Comparison of ENCODE assay signal across 8 mouse cellular contexts in the genomic region with DNA sequence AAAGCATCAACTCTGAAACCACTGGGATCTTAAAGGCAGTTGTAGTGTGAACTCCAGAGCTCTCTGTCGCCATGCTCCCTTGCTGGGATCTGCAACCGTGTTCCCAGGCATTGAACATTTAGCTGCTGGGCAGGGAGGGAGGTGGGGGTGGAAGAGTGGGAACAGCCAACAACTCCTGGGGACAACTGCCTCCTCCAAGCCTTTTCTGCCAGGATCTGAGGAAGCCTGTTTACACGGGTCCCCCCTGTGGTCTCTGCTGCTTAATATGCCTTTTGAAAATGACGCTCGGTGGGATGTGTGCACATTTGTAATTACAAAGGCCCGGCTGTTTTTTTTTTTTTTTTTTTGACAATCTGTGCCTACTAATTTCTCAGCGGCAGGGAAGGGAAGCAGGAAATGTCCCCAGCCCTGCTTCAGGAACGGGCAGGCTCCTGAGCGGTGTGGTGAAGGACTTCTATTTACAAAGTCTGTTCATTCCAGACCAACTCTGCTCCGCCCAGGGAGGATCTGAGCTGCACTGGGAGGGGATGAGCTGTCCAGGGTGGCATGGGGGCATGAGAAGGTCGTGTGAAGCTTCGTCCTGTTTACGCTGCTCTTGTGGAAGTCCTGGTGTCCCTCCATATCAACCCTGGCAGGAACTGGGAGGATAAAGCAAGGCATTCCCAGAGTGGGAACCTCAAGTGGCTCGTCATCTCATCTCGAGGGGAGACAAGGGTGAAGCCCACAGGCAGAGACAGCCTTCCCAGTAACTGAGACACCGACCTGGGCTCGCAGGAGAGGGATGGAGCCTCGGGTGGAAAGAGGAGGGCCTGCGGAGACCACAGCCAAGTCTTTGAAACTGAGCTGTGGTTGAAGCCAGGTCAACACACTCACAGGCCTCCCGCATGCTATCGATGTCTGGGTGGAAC.
A peak's percentile ranks its signal among the peaks of the same experiment; 100 is the strongest.
DNase-seq lines count a peak whose midpoint lies in the region; ATAC-seq lines count a peak whose summit lies in the region.

No protein-coding gene starts in this region.

- H3K27ac ChIP-seq in heart, embryonic 10.5 days = peak overlapping the region; percentile 71
- no peak overlapping the region for H3K27ac ChIP-seq in hindbrain, embryonic 11.5 days (ENCODE audit: low read depth, low read length)

- DNase-seq in heart, embryonic 10.5 days (ENCODE audit: low spot score) = no peak
- no peak for DNase-seq in heart, adult 9 months (ENCODE audit: low spot score in 2 of 2)
- DNase-seq in cerebellum, postnatal 10 days = peak; percentile 80 to 88
- DNase-seq in hindbrain, embryonic 11.5 days (ENCODE audit: low spot score) = peak; percentile 38
- DNase-seq in lung, postnatal 4 days = peak; percentile 39 to 58
- DNase-seq in adrenal gland, postnatal 36 days = no peak
- no peak for DNase-seq in kidney, adult 18-20 months

- H3K9me3 ChIP-seq in heart, embryonic 10.5 days = peaks cover 6% of the 10 kb centered on the region; the same call in 1 of the 2 replicates
- no peaks in the 10 kb centered on the region for H3K9me3 ChIP-seq in hindbrain, embryonic 11.5 days (ENCODE audit: control insufficient read depth, low read length)

- 20% methylated on average over 21 of the region's 21 CpGs for WGBS in heart, embryonic 10.5 days
- 37% methylated on average over 21 of the region's 21 CpGs for WGBS in hindbrain, embryonic 11.5 days

- H3K36me3 ChIP-seq in heart, embryonic 10.5 days = 0 out of 2 replicates have a peak, but pooled peaks cover 2% of the 10 kb centered on the region
- H3K36me3 ChIP-seq in hindbrain, embryonic 11.5 days (ENCODE audit: control insufficient read depth, insufficient read depth, low read length) = no peaks in the 10 kb centered on the region

- no peak for ATAC-seq in hindbrain, embryonic 11.5 days (ENCODE audit: low FRiP score)
- no peak for ATAC-seq in granulocyte monocyte progenitor cell, adult 5-6 weeks (replicated peaks; ENCODE audit: poor library complexity, severe bottlenecking)

- no peak overlapping the region for H3K9ac ChIP-seq in hindbrain, embryonic 11.5 days (ENCODE audit: low read depth, low read length)

- no peak overlapping the region for H3K4me3 ChIP-seq in heart, embryonic 10.5 days
- H3K4me3 ChIP-seq in hindbrain, embryonic 11.5 days (ENCODE audit: low read depth, low read length) = no peak overlapping the region

- peaks cover 45% of the 10 kb centered on the region for H3K4me1 ChIP-seq in heart, embryonic 10.5 days
- H3K4me1 ChIP-seq in hindbrain, embryonic 11.5 days (replicated peaks; ENCODE audit: control insufficient read depth, insufficient read depth, low read length) = peaks cover 14% of the 10 kb centered on the region

- peak overlapping the region; percentile 7; the same call in 1 of the 2 replicates for H3K4me2 ChIP-seq in hindbrain, embryonic 11.5 days (replicated peaks; ENCODE audit: low read depth, low read length)

- H3K27me3 ChIP-seq in heart, embryonic 10.5 days (ENCODE audit: insufficient read depth, poor library complexity, severe bottlenecking) = peaks cover 14% of the 10 kb centered on the region; the same call in 1 of the 2 replicates
- H3K27me3 ChIP-seq in hindbrain, embryonic 11.5 days (ENCODE audit: control insufficient read depth, insufficient read depth, low read length) = no peaks in the 10 kb centered on the region

Comparison
In these comparisons a context has a peak if more than half of its experiments do, and no peak if none do; other contexts are left out.
1. DNase-seq: peak in cerebellum, postnatal 10 days (2 of 2), hindbrain, embryonic 11.5 days (single experiment) and lung, postnatal 4 days (2 of 2); none in heart, embryonic 10.5 days (single experiment), heart, adult 9 months (0 of 2), adrenal gland, postnatal 36 days (0 of 2) and kidney, adult 18-20 months (single experiment).